Mouse (Mus musculus): ENCODE results near the gene Slc1a7. TPM values are rescaled to one million over a fixed set of nuclear protein-coding genes. Genes with fewer than 3 reads are reported as not detected.

Gene Slc1a7
- polyA plus RNA-seq, 1 experiment from 2014 or later, result not detected

GRCm38 (mm10) chr4:108018241-108018923, 50.2 kb downstream of the Slc1a7 start:
- no peaks in the 10 kb centered on the region for H3K9me3 ChIP-seq
- H3K27me3 ChIP-seq, result no peaks in the 10 kb centered on the region
- no peaks in the 10 kb centered on the region for H3K36me3 ChIP-seq
- H3K9ac ChIP-seq, result no peak overlapping the region
- H3K4me1 ChIP-seq, result peaks cover 20% of the 10 kb centered on the region
- no peak overlapping the region for H3K4me2 ChIP-seq (replicated peaks)
- no peak overlapping the region for H3K4me3 ChIP-seq
- 36% methylated on average over 10 of the region's 10 CpGs for WGBS
- no peak overlapping the region for H3K27ac ChIP-seq
- ATAC-seq (ENCODE audit: low FRiP score, low read depth), result no peak

- Histone ChIP-seq H3K27me3 (no peaks in the 10 kb centered on the region), H3K4me1 (peaks cover 20% of the 10 kb centered on the region), H3K4me2 (replicated peaks) (no peak overlapping the region), H3K36me3 (no peaks in the 10 kb centered on the region), H3K9me3 (no peaks in the 10 kb centered on the region), H3K27ac (no peak overlapping the region), H3K4me3 (no peak overlapping the region), H3K9ac (no peak overlapping the region)
- WGBS, result 53% methylated on average over 14 of the region's 14 CpGs
- ATAC-seq (ENCODE audit: low FRiP score, low read depth), result no peak
Measured at GRCm38 (mm10) chr4:108018961-108019921, 51.1 kb downstream of the Slc1a7 start.

- Histone ChIP-seq H3K27me3 (no peaks in the 10 kb centered on the region), H3K9me3 (no peaks in the 10 kb centered on the region), H3K4me1 (peaks cover 19% of the 10 kb centered on the region), H3K9ac (no peak overlapping the region), H3K4me2 (replicated peaks) (no peak overlapping the region), H3K4me3 (no peak overlapping the region), H3K36me3 (no peaks in the 10 kb centered on the region), H3K27ac (no peak overlapping the region)
- WGBS, result 80% methylated on average over 6 of the region's 6 CpGs
- no peak for ATAC-seq (ENCODE audit: low FRiP score, low read depth)
Measured at GRCm38 (mm10) chr4:108020178-108020577, 52.0 kb downstream of the Slc1a7 start.

- ATAC-seq (ENCODE audit: low FRiP score, low read depth), result no peak
- WGBS, result 81% methylated on average over 4 of the region's 4 CpGs
- H3K9ac ChIP-seq, result no peak overlapping the region
- H3K4me3 ChIP-seq, result no peak overlapping the region
- no peak overlapping the region for H3K27ac ChIP-seq
- peaks cover 23% of the 10 kb centered on the region for H3K4me1 ChIP-seq
- no peaks in the 10 kb centered on the region for H3K36me3 ChIP-seq
- H3K27me3 ChIP-seq, result 0 out of 2 replicates have a peak, but pooled peaks cover 4% of the 10 kb centered on the region
- H3K9me3 ChIP-seq, result no peaks in the 10 kb centered on the region
- no peak overlapping the region for H3K4me2 ChIP-seq (replicated peaks)
Measured at GRCm38 (mm10) chr4:108023186-108023585, 55.1 kb downstream of the Slc1a7 start.

- H3K9me3 ChIP-seq, result no peaks in the 10 kb centered on the region
- H3K4me3 ChIP-seq, result no peak overlapping the region
- no peak for ATAC-seq (ENCODE audit: low FRiP score, low read depth)
- no peak overlapping the region for H3K4me2 ChIP-seq (replicated peaks)
- H3K9ac ChIP-seq, result no peak overlapping the region
- no peak overlapping the region for H3K27ac ChIP-seq
- H3K36me3 ChIP-seq, result no peaks in the 10 kb centered on the region
- H3K4me1 ChIP-seq, result peaks cover 11% of the 10 kb centered on the region
- WGBS, result 68% methylated on average over 5 of the region's 5 CpGs
- H3K27me3 ChIP-seq, result 0 out of 2 replicates have a peak, but pooled peaks cover 4% of the 10 kb centered on the region
Measured at GRCm38 (mm10) chr4:108024641-108025040, 56.5 kb downstream of the Slc1a7 start.

- no peak for ATAC-seq (ENCODE audit: low FRiP score, low read depth)
- H3K4me3 ChIP-seq, result no peak overlapping the region
- WGBS, result 7% methylated on average over 10 of the region's 10 CpGs
- no peaks in the 10 kb centered on the region for H3K9me3 ChIP-seq
- H3K9ac ChIP-seq, result no peak overlapping the region
- 0 out of 2 replicates have a peak overlapping the region, but pooled peaks have one; percentile 23 for H3K4me2 ChIP-seq (replicated peaks)
- no peaks in the 10 kb centered on the region for H3K36me3 ChIP-seq
- peaks cover 10% of the 10 kb centered on the region for H3K27me3 ChIP-seq
- no peak overlapping the region for H3K27ac ChIP-seq
- peaks cover 11% of the 10 kb centered on the region for H3K4me1 ChIP-seq
Measured at GRCm38 (mm10) chr4:108025269-108025668, 57.1 kb downstream of the Slc1a7 start.

- Histone ChIP-seq H3K4me2 (replicated peaks) (no peak overlapping the region), H3K4me1 (peaks cover 20% of the 10 kb centered on the region), H3K4me3 (no peak overlapping the region), H3K36me3 (no peaks in the 10 kb centered on the region), H3K9ac (no peak overlapping the region), H3K9me3 (no peaks in the 10 kb centered on the region), H3K27me3 (peaks cover 19% of the 10 kb centered on the region), H3K27ac (no peak overlapping the region)
- WGBS, result 38% methylated on average over 3 of the region's 3 CpGs
- ATAC-seq (ENCODE audit: low FRiP score, low read depth), result no peak
Measured at GRCm38 (mm10) chr4:108026193-108026592, 58.1 kb downstream of the Slc1a7 start.

- 0 out of 2 replicates have a peak, but pooled peaks have one; percentile 53 for ATAC-seq (ENCODE audit: low FRiP score, low read depth)
- Histone ChIP-seq H3K27me3 (peaks cover 47% of the 10 kb centered on the region), H3K36me3 (no peaks in the 10 kb centered on the region), H3K9ac (peak overlapping the region; percentile 74), H3K4me3 (peak overlapping the region; percentile 71), H3K4me2 (replicated peaks) (peak overlapping the region; percentile 98), H3K4me1 (peaks cover 21% of the 10 kb centered on the region), H3K9me3 (no peaks in the 10 kb centered on the region), H3K27ac (no peak overlapping the region)
- 3% methylated on average over 22 of the region's 22 CpGs for WGBS
Measured at GRCm38 (mm10) chr4:108030888-108031501, 62.9 kb downstream of the Slc1a7 start.

GRCm38 (mm10) chr4:108031502-108032351, 63.6 kb downstream of the Slc1a7 start:
- H3K4me2 ChIP-seq (replicated peaks), result peak overlapping the region; percentile 98
- under 1% methylated on average over 72 of the region's 86 CpGs for WGBS
- H3K9ac ChIP-seq, result peak overlapping the region; percentile 74
- peaks cover 43% of the 10 kb centered on the region for H3K27me3 ChIP-seq
- H3K9me3 ChIP-seq, result no peaks in the 10 kb centered on the region
- H3K4me3 ChIP-seq, result peak overlapping the region; percentile 71
- peaks cover 21% of the 10 kb centered on the region for H3K4me1 ChIP-seq
- H3K36me3 ChIP-seq, result no peaks in the 10 kb centered on the region
- H3K27ac ChIP-seq, result no peak overlapping the region
- ATAC-seq (ENCODE audit: low FRiP score, low read depth), result peak; percentile 33; the same call in 1 of the 2 replicates

GRCm38 (mm10) chr4:108032352-108032849, 64.3 kb downstream of the Slc1a7 start:
- Histone ChIP-seq H3K4me2 (replicated peaks) (peak overlapping the region; percentile 98), H3K36me3 (no peaks in the 10 kb centered on the region), H3K9me3 (no peaks in the 10 kb centered on the region), H3K4me1 (peaks cover 21% of the 10 kb centered on the region), H3K9ac (peak overlapping the region; percentile 74), H3K27ac (no peak overlapping the region), H3K4me3 (peak overlapping the region; percentile 71), H3K27me3 (peaks cover 43% of the 10 kb centered on the region)
- 23% methylated on average over 11 of the region's 11 CpGs for WGBS
- no peak for ATAC-seq (ENCODE audit: low FRiP score, low read depth)

Data from limb, embryonic 13.5 days (tissue).